Mouse (Mus musculus) left cerebral cortex, postnatal 14 days (tissue): Measurements from ENCODE around the gene Olfr986. TPM values are rescaled to one million over a fixed set of nuclear protein-coding genes. Genes with fewer than 3 reads are reported as not detected.

ENCODE experiments used
- DNase-seq, 2 experiments: peaks; one replicate each; pipeline ENCODE4 v3.0.0; 2021 to 2022; ENCODE audit warnings: low spot score in 2 of 2, mixed read lengths in 1 of 2
- intact Hi-C: fragments of 180-260 bp; cut with DNase I; formaldehyde crosslinking; loops from one replicate; pipeline ENCODE4 v1.15.1; 2025
- total RNA-seq, 2 experiments: library from RNA; stranded (reverse); gene quantifications; 2 replicates each; pipeline ENCODE4 v1.2.3; 2021

Olfr986 gene
- total RNA-seq, 2 experiments from 2014 or later: 0.13 TPM; not detected in 1

DNA sequence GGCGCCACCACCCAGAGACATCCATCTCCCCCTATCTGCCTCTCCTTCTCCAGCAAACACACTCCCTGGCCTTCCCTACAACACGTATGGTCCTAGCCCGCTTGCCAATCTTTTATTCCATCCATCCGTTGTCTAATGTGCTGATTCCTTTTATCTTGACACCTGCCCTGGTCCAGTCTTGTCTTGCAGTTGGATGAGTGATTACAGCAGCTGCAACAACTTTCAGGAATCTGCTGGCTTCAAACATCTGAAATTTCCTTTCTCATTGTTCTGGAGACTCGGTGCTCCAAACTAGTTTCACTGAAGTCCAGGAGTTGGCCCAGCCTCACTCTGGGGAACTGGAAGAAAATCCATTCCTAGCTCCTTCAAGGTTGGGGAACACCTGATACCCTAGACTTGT, 48.8 kb downstream of the Olfr986 start:
- intact Hi-C loops: loop anchor here (10.0 kb wide), 1 partner anchor 45 kb away; no protein-coding TSS in a partner anchor
- no peak for DNase-seq

GRCm38 (mm10) chr9:40231019-40231418, 50.3 kb downstream of the Olfr986 start:
- intact Hi-C loops: loop anchor here (10.0 kb wide), 1 partner anchor 164 kb away; no protein-coding TSS in a partner anchor
- DNase-seq: no peak

DNA sequence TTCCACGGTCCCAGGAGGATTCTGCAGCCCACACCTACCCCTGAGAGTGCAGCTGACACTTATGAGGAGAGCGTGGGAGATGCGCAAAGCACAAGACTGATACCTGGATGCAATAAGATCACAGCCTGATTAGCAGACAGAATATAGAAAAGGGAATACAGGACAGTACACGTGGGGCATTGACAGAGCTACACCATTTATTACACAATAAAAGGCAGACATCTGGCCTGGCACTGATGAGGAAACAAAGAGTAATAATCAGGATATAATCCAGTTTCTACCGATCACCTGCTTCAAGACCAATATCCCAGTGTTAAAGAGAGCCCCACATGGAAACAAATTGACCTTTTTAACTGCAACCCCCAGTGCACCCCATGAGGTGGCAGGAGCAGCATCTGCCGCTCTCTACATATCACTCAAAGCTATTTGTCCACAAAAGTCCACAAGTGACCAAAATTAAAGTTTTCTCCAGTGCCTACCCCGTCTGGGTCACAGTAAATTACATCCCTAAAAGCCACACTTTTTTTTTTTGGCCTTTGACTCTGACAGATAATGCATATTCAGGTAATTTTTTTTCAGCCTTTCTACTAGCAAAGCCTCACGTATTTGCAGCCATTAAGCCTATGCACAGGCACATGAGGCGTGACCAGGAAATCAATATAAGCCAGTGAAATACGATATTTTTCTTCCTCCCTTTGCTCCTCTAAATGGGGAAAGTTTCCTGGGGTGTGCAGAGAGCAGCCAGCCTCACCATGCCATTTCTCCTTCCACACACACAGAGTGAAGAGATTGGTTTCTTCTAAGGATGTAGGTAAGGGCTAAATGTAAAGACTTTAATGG, 53.7 kb downstream of the Olfr986 start:
- intact Hi-C loops: loop anchor here (10.0 kb wide), 1 partner anchor 160 kb away; no protein-coding TSS in a partner anchor
- no peak for DNase-seq

GRCm38 (mm10) chr9:40235220-40235619, 54.5 kb downstream of the Olfr986 start:
- intact Hi-C loops: loop anchor here (10.0 kb wide), 1 partner anchor 160 kb away; no protein-coding TSS in a partner anchor
- no peak for DNase-seq

Other genes starting within 250 kb of the Olfr986 start
- not detected for gene Olfr974, start 243.4 kb upstream of the Olfr986 start, total RNA-seq
- not detected for gene Olfr975, start 228.9 kb upstream of the Olfr986 start, total RNA-seq
- not detected for gene Olfr976, start 219.8 kb upstream of the Olfr986 start, total RNA-seq
- gene Olfr978, start 188.8 kb upstream of the Olfr986 start, total RNA-seq: not detected
- not detected for gene Olfr979, start 177.5 kb upstream of the Olfr986 start, total RNA-seq
- not detected for gene Olfr980, start 171.3 kb upstream of the Olfr986 start, total RNA-seq
- not detected for gene Olfr981, start 159.5 kb upstream of the Olfr986 start, total RNA-seq
- not detected for gene Olfr982, start 107.1 kb upstream of the Olfr986 start, total RNA-seq
- not detected for gene Olfr983, start 87.3 kb upstream of the Olfr986 start, total RNA-seq
- gene Olfr984, start 66.7 kb upstream of the Olfr986 start, total RNA-seq: under 1 TPM in 1 of 2 experiments, not detected in 1; 0.07 TPM
- gene Olfr985, start 50.7 kb upstream of the Olfr986 start, total RNA-seq: not detected
- not detected for gene Tmem225, start 32.8 kb upstream of the Olfr986 start, total RNA-seq
- 1 to 10 TPM; 2.3 to 2.5 TPM for gene Zfp202, start 11.4 kb downstream of the Olfr986 start, total RNA-seq
- 100 to 1,000 TPM; 112 to 124 TPM for gene Scn3b, start 88.3 kb downstream of the Olfr986 start, total RNA-seq